Mouse (Mus musculus): Measurements from ENCODE around the gene Tifa. TPM values are rescaled to one million over a fixed set of nuclear protein-coding genes. Genes with fewer than 3 reads are reported as not detected.

Gene Tifa
- total RNA-seq, 2 experiments from 2014 or later: 1.7 to 2.7 TPM

- no peak for DNase-seq
Measured at GRCm38 (mm10) chr3:127868046-127868758, 78.6 kb downstream of the Tifa start.

- no peak for DNase-seq
Measured at GRCm38 (mm10) chr3:127868880-127869279, 79.3 kb downstream of the Tifa start.

- no peak for DNase-seq
Measured at GRCm38 (mm10) chr3:127871575-127871974, 82.0 kb downstream of the Tifa start.

GRCm38 (mm10) chr3:127874254-127874883 lies 84.8 kb downstream of the Tifa start:
- DNase-seq: no peak

GRCm38 (mm10) chr3:127875059-127875458 lies 85.5 kb downstream of the Tifa start:
- DNase-seq: no peak

- DNase-seq: no peak
Measured at GRCm38 (mm10) chr3:127875509-127875908, 85.9 kb downstream of the Tifa start.

- DNase-seq: no peak
Measured at GRCm38 (mm10) chr3:127879968-127880367, 90.4 kb downstream of the Tifa start.

- no peak for DNase-seq
Measured at GRCm38 (mm10) chr3:127881684-127882083, 92.1 kb downstream of the Tifa start.

Other genes starting within 250 kb of the Tifa start
- 10 to 100 TPM; 15.3 to 19.5 TPM for gene Larp7, start 236.5 kb upstream of the Tifa start, total RNA-seq (2021)
- gene Zgrf1, start 236.3 kb upstream of the Tifa start, total RNA-seq (2021): 1 to 10 TPM; 2.4 to 3.5 TPM
- not detected for gene Neurog2, start 156.7 kb upstream of the Tifa start, total RNA-seq (2021)
- gene Alpk1, start 9.3 kb upstream of the Tifa start, total RNA-seq (2021): 1 to 10 TPM; 2.0 to 3.1 TPM
- gene Ap1ar, start 47.7 kb downstream of the Tifa start, total RNA-seq (2021): 10 to 100 TPM; 15.5 to 18.7 TPM
- 1 to 10 TPM; 4.0 to 5.8 TPM for gene Fam241a, start 106.5 kb downstream of the Tifa start, total RNA-seq (2021)